In genomic region chr17:62310059-62310458, GRCm38 (mm10) we compare ENCODE assay signal across 15 mouse cellular contexts.
DNase-seq lines count a peak whose midpoint lies in the region; ATAC-seq and TF ChIP-seq lines count a peak whose summit lies in the region.
"Had no signal": no experiment of that assay in that cellular context is flagged by ENCODE, and none has a peak within 500 bp of the region (broad histone marks: within the 10 kb centered on the region; RNA-seq: fewer than 3 reads in every experiment).

No protein-coding gene starts in this region.

- intact Hi-C loops in left cerebral cortex, adult 2 months (cut with DNase I), result no loop called here
- intact Hi-C loops in left cerebral cortex, postnatal 14 days (cut with DNase I), result no loop called here

- in situ Hi-C loops in Patski (cut with MboI; ENCODE audit: low pct_unique_long_range_greater_than_20kb), result no loop called here

- H3K27ac ChIP-seq in left cerebral cortex, adult 2 months, result no peak overlapping the region
- H3K27ac ChIP-seq: forebrain, embryonic 15.5 days; intestine, embryonic 15.5 days; midbrain, embryonic 12.5 days; neural tube, embryonic 12.5 days had no signal

- CTCF ChIA-PET in Patski (lab: Charles Lee), result interaction anchor here (0.7 kb wide), 1 partner anchor 592 kb away, joined by 3 read pairs; no protein-coding TSS in a partner anchor

- no peak overlapping the region for H3K4me3 ChIP-seq in left cerebral cortex, adult 2 months
- H3K4me3 ChIP-seq: forebrain, embryonic 15.5 days; intestine, embryonic 15.5 days; midbrain, embryonic 12.5 days; neural tube, embryonic 12.5 days had no signal

- peak; percentile 18 to 32 for DNase-seq in cerebellum, postnatal 10 days
- no peak for DNase-seq in cerebellum, adult 11 months
- no peak for DNase-seq in left cerebral cortex, adult 2 months (ENCODE audit: extremely low spot score in 1 of 2, low spot score in 2 of 2)
- DNase-seq in left cerebral cortex, postnatal 14 days (ENCODE audit: low spot score in 2 of 2), result no peak
- DNase-seq in 3T3-L1 (ENCODE audit: low read depth, low spot score) (peak; percentile 17), Patski (ENCODE audit: low read depth, low spot score) (no peak)
- DNase-seq in urinary bladder, postnatal 14 days (ENCODE audit: low spot score), result no peak
- DNase-seq: cerebellum, adult 9-10 months; heart, postnatal 10 days; layer of hippocampus, postnatal 36 days had no signal

- POLR2A ChIA-PET in Patski (lab: Charles Lee), result no interaction called here

- peak; percentile 26 for TF ChIP-seq CTCF in left cerebral cortex, adult 2 months (IDR thresholded peaks at IDR 0.05)
- peak; percentile 66 for TF ChIP-seq CTCF in Patski (IDR thresholded peaks at IDR 0.05)

- H3K27me3 ChIP-seq in Patski, result no peaks in the 10 kb centered on the region
- H3K27me3 ChIP-seq: forebrain, embryonic 15.5 days; intestine, embryonic 15.5 days; midbrain, embryonic 12.5 days; neural tube, embryonic 12.5 days had no signal

- ATAC-seq in Patski, result no peak
- ATAC-seq in cerebellum, adult (ENCODE audit: insufficient number of reproducible peaks, low FRiP score, low TSS enrichment), result no peak
- ATAC-seq: forebrain, embryonic 15.5 days; intestine, embryonic 15.5 days had no signal

Comparison
In these comparisons a context has a peak if more than half of its experiments do, and no peak if none do; other contexts are left out.
1. DNase-seq: peak in cerebellum, postnatal 10 days (2 of 2) and 3T3-L1 (single experiment); none in cerebellum, adult 11 months (single experiment), left cerebral cortex, adult 2 months (0 of 2), left cerebral cortex, postnatal 14 days (0 of 2), Patski (single experiment) and urinary bladder, postnatal 14 days (single experiment).